Mouse (Mus musculus) layer of hippocampus, adult 8-10 months (tissue): Measurements from ENCODE around the gene Calhm1. TPM values are rescaled to one million over a fixed set of nuclear protein-coding genes. Genes with fewer than 3 reads are reported as not detected.

Experiments used
- total RNA-seq, 4 experiments: library from RNA; stranded (reverse); gene quantifications; 2 replicates each; pipeline ENCODE4 v1.2.4; 2022

Gene Calhm1
- total RNA-seq, 4 experiments from 2014 or later, result not detected

Other genes with a start within 250 kb of the Calhm1 start
- gene Ina, start 129.6 kb downstream of the Calhm1 start, total RNA-seq, result 100 to 1,000 TPM; 144 to 177 (median 163) TPM
- 100 to 1,000 TPM in 1 of 4 experiments, 10 to 100 TPM in 3; 72.5 to 101 (median 83.1) TPM for gene Nt5c2, start 129.1 kb downstream of the Calhm1 start, total RNA-seq
- gene Pcgf6, start 93.3 kb downstream of the Calhm1 start, total RNA-seq, result 10 to 100 TPM; 17.7 to 27.8 (median 21.1) TPM
- gene Taf5, start 76.5 kb downstream of the Calhm1 start, total RNA-seq, result 1 to 10 TPM; 5.4 to 6.1 (median 5.7) TPM
- gene Usmg5, start 53.6 kb downstream of the Calhm1 start, total RNA-seq, result 100 to 1,000 TPM; 802 to 951 (median 835) TPM
- gene Pdcd11, start 53.5 kb downstream of the Calhm1 start, total RNA-seq, result 10 to 100 TPM; 17.0 to 19.7 (median 18.8) TPM
- gene Calhm2, start 6.0 kb downstream of the Calhm1 start, total RNA-seq, result 1 to 10 TPM; 4.5 to 7.5 (median 6.3) TPM
- gene Calhm3, start 13.5 kb upstream of the Calhm1 start, total RNA-seq, result not detected
- 100 to 1,000 TPM; 144 to 170 (median 155) TPM for gene Neurl1a, start 34.6 kb upstream of the Calhm1 start, total RNA-seq